8 mouse cellular contexts compared by ENCODE assay signal in the genomic region with DNA sequence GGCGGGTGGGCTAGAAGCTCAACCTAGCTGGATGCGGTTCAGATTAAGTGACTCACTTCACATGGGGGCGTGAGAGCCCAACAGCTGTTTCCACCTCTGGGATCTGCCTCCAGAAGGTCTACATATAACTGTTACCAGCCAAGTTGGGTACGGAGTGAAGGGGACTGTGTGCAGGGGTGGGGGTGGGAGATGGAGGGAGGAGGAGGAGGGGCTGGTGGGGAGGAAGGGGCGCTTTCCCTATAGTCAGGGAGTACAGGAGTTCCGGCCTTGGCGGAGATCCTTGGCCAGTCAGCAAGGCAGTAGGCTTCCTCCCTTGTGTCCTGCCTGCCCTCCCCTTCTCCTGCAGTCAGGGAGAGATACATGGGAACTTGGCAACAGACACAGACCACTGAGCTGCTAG. TPM values are rescaled to one million over a fixed set of nuclear protein-coding genes. Genes with fewer than 3 reads are reported as not detected.
DNase-seq lines count a peak whose midpoint lies in the region; ATAC-seq and TF ChIP-seq lines count a peak whose summit lies in the region.

No protein-coding gene starts in this region.

- 0 out of 2 replicates have a peak overlapping the region, but pooled peaks have one; percentile 2 for H3K27ac ChIP-seq in forebrain, embryonic 12.5 days
- H3K27ac ChIP-seq in intestine, postnatal 0 days (ENCODE audit: low read depth, low read length), result no peak overlapping the region; the same call in 1 of the 2 replicates
- H3K27ac ChIP-seq in midbrain, embryonic 16.5 days (ENCODE audit: low read length), result no peak overlapping the region

- H3K4me3 ChIP-seq in forebrain, embryonic 12.5 days (replicated peaks), result no peak overlapping the region
- H3K4me3 ChIP-seq in intestine, postnatal 0 days (ENCODE audit: low read depth, low read length), result no peak overlapping the region
- H3K4me3 ChIP-seq in midbrain, embryonic 16.5 days (ENCODE audit: low read depth, low read length), result no peak overlapping the region

- H3K4me1 ChIP-seq in forebrain, embryonic 12.5 days, result peaks cover 14% of the 10 kb centered on the region
- H3K4me1 ChIP-seq in intestine, postnatal 0 days (replicated peaks; ENCODE audit: control insufficient read depth, insufficient read depth, low read length), result no peaks in the 10 kb centered on the region
- peaks cover 12% of the 10 kb centered on the region for H3K4me1 ChIP-seq in midbrain, embryonic 16.5 days (ENCODE audit: control insufficient read depth, insufficient read depth, low read length)

- H3K36me3 ChIP-seq in forebrain, embryonic 12.5 days (replicated peaks), result no peaks in the 10 kb centered on the region
- H3K36me3 ChIP-seq in intestine, postnatal 0 days (ENCODE audit: control insufficient read depth, insufficient read depth), result no peaks in the 10 kb centered on the region
- H3K36me3 ChIP-seq in midbrain, embryonic 16.5 days (ENCODE audit: control insufficient read depth, insufficient read depth, low read length), result no peaks in the 10 kb centered on the region

- WGBS in forebrain, embryonic 12.5 days, result 64% methylated on average over 7 of the region's 7 CpGs
- 61% methylated on average over 6 of the region's 7 CpGs for WGBS in intestine, postnatal 0 days
- whole genome bisulfite sequencing in midbrain, embryonic 16.5 days, result 33% methylated on average over 5 of the region's 7 CpGs

- no peak overlapping the region for H3K4me2 ChIP-seq in forebrain, embryonic 12.5 days
- peak overlapping the region; percentile 21; the same call in 1 of the 2 replicates for H3K4me2 ChIP-seq in intestine, postnatal 0 days (replicated peaks; ENCODE audit: low read depth)
- H3K4me2 ChIP-seq in midbrain, embryonic 16.5 days (ENCODE audit: low read length), result peak overlapping the region; percentile 50

- H3K27me3 ChIP-seq in forebrain, embryonic 12.5 days, result no peaks in the 10 kb centered on the region
- no peaks in the 10 kb centered on the region for H3K27me3 ChIP-seq in intestine, postnatal 0 days (replicated peaks; ENCODE audit: control insufficient read depth, insufficient read depth, low read length)
- H3K27me3 ChIP-seq in midbrain, embryonic 16.5 days (ENCODE audit: control insufficient read depth, insufficient read depth, low read depth, low read length), result no peaks in the 10 kb centered on the region

- no peaks in the 10 kb centered on the region for H3K9me3 ChIP-seq in forebrain, embryonic 12.5 days
- no peaks in the 10 kb centered on the region for H3K9me3 ChIP-seq in intestine, postnatal 0 days (ENCODE audit: control insufficient read depth)
- H3K9me3 ChIP-seq in midbrain, embryonic 16.5 days (replicated peaks; ENCODE audit: control insufficient read depth, low read length, poor library complexity, severe bottlenecking), result no peaks in the 10 kb centered on the region

- no peak for TF ChIP-seq CTCF in intestine, postnatal 0 days (IDR thresholded peaks at IDR 0.05; ENCODE audit: low read depth)

- DNase-seq in embryo, embryonic 10 days (ENCODE audit: low spot score), result peak; percentile 42
- no peak for DNase-seq in embryo, embryonic 9.5 days (ENCODE audit: extremely low spot score)
- DNase-seq in cerebellum, adult 9-10 months, result no peak
- DNase-seq in right cerebral cortex, adult 18-20 months, result no peak

- 0 out of 2 replicates have a peak, but pooled peaks have one; percentile 53 for ATAC-seq in forebrain, embryonic 12.5 days (ENCODE audit: low FRiP score)
- ATAC-seq in intestine, postnatal 0 days, result no peak
- ATAC-seq in midbrain, embryonic 16.5 days, result peak; percentile 52
- ATAC-seq in megakaryocyte progenitor cell, adult 5-6 weeks (replicated peaks; ENCODE audit: poor library complexity), result no peak

- H3K9ac ChIP-seq in forebrain, embryonic 12.5 days, result no peak overlapping the region
- no peak overlapping the region for H3K9ac ChIP-seq in intestine, postnatal 0 days (ENCODE audit: low read depth, low read length)
- H3K9ac ChIP-seq in midbrain, embryonic 16.5 days (ENCODE audit: low read depth, low read length), result no peak overlapping the region

RNA-seq across cellular contexts. Expression of gene Cnn3, which starts 35.6 kb away (rescaled TPM):
- 831 and 838 TPM in 2 replicates for polyA plus RNA-seq in forebrain, embryonic 12.5 days (2016; fragmentation: Nextera tagmentation; extraction: Ambion mirVana)
- 132 and 135 TPM in 2 replicates for polyA plus RNA-seq in intestine, postnatal 0 days (2015; fragmentation: Nextera tagmentation; extraction: Ambion mirVana)
- 311 and 357 TPM in 2 replicates for polyA plus RNA-seq in midbrain, embryonic 16.5 days (2015; fragmentation: Nextera tagmentation; extraction: Ambion mirVana)
- 38.8 and 43.0 TPM in 2 replicates for total RNA-seq in megakaryocyte progenitor cell, adult 5-6 weeks (2015)
- 21.2 and 28.5 TPM in 2 replicates for total RNA-seq in megakaryocyte progenitor cell, adult 5-6 weeks (2017)

Comparison
In these comparisons a context has a peak if more than half of its experiments do, and no peak if none do; other contexts are left out.
1. ATAC-seq: peak in forebrain, embryonic 12.5 days (single experiment) and midbrain, embryonic 16.5 days (single experiment); none in intestine, postnatal 0 days (single experiment) and megakaryocyte progenitor cell, adult 5-6 weeks (single experiment).